Mouse (Mus musculus) Muller cell, postnatal 12 days (primary cell): Measurements from ENCODE around the gene L3mbtl4.
"Not testable (repeated sequence)": the region's sequence is repeated elsewhere in the genome, so short reads cannot be mapped to it uniquely, and the experiment has no call there.

Experiments used
- DNase-seq: peaks from one replicate; pipeline ENCODE4 v3.0.0-alpha.2; 2015; ENCODE audit errors: inconsistent ontology term

L3mbtl4 gene

DNA sequence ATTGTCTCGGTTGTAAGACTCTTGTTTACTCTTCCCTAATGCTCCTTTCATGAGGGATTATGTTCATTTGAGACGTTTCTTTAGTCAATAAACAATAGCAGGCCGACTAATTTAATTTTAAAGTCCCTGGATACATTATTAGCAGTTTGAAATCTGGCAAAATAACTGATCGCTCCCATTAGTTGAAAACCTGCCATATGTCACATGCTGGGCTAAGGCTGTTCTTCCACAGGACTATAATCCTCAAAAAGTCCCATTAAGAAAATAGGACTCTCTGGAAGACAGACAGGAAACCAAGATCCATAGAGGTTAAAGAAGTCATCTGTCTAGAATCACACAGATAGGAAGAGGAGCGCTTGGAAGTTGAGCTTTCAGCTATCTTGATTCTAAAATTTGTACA, 114.9 kb downstream of the L3mbtl4 start:
- DNase-seq, result no peak

DNA sequence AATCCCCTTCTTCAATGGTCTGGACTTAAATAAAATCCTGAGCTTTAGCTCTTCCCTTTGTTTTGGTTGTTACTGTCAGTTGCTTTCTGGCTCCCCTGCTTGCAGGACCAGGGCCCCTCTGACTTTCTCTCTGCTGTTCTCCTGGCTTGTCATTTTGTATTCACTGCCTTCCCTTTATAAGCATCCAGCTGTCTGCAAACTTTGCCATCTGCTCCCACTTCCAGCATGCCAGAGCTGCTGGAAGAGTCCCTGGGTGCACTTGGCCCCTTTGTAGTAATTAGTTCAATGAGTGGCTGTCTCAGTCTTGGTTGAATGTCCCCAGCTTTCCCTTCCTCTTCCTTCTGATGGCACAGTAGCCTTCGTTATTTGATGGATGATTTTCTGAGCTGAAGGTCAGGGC, 132.4 kb downstream of the L3mbtl4 start:
- DNase-seq, result no peak

DNA sequence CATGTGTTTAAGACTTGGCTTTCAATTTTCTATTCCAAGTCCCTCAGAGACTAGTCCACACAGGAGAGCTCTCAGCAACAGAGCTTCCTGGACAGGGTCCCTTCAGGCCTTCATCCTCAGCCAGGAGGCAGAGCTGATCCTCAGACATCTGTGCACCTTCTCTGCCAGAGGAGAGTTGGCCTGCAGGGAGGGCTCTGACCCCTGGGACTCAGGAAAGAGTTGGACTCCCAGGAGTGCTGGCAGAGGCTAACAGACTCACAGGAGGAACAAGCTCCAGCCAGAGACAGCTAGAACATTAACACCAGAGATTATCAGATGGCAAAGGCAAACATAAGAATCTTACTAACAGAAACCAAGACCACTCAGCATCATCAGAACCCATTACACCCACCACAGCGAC, 133.5 kb downstream of the L3mbtl4 start:
- not testable (repeated sequence) for DNase-seq

DNA sequence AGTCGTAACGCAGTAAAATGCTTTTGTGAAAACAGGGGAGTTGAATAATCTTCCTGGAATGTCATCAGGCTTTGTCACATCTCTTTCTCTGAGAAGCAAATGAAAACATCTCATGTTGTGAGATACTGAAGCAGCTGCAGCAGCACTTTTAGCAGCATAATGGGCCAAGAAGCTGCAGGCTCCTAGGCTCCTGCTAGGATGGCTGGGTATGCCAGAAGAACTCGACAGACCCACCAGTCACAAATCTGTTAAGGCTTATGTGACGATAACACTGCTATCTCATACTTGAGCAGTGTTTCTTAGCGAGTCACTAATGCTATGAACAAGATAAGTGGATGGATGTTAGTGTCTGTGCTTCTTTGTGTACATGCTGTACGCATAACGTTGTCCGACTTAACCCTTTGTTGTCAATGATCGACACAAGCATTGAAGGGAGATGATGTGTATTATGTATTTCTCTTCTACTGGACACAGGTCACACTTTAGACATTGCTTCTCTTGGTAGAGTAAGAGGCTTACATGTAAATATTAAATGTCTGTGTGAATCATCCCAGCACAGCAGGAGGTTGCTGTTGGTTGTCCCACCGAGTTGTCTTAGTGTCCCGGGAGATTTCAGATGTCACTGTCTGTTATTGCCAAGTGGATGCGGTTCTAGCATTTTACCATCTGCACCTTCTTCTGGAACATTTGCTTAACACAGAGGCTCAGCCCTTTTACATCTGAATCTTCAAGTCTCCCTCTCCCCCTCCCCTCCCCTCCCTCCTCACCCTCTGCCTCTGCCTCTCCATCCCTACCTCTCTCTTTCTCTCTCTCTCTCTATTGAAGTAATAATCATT, 149.3 kb downstream of the L3mbtl4 start:
- DNase-seq, result no peak

DNA sequence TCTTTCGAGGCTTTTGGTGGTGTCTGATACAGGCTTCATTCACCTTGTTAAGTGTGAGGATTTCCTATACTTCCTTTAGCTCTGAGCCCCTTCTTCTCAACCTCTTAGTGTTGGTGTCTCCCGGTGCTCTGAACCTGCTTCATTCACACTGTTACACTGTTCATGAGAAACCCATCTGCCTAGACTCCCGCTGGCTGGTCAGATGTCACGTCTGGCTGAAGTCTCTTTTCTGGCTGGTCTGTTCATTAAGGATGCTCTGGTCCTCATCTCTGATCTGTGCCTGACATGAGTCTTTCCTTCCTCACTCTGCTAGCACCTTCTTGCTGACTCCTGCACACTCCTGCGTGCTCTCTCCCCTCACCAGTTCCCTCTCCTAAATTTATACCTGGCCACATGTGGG, 160.0 kb downstream of the L3mbtl4 start:
- DNase-seq, result no peak

DNA sequence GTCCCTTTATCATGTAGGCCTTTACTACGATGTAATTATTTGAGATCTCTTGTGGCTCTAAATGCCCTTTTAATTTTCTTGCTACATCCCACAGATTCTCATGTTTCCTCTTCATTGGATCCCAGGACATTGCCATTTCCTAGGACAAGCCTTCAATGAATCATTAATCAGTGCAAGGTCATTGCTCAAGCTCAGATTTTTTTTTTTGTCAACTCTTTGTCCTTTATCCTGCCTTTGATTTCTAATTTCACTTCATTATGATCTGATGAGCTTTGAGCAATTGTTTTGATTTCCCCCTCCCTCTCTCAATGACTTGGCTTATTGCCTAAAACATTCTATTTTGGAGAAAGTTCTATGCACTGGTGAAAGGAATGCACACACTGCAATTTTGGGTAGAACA, 177.3 kb downstream of the L3mbtl4 start:
- peak; percentile 90 for DNase-seq

DNA sequence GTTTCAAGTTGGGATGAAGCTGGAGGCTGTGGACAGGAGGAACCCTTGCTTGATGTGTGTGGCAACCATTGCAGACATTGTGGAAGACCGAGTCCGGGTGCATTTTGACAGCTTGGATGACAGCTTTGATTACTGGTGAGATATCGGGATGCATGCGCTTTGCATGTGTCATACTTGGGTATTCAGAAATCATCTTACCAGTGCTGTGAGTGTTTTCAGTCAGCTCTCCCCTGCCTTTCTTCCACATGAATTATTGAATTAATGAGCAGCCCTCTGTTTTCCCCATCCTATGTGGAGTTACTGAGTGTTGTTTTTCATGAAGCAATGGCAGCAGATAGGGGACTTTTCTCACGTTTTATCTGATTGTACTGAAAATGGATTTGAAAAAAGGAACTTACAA, 187.9 kb downstream of the L3mbtl4 start:
- peak; percentile 71 for DNase-seq

DNA sequence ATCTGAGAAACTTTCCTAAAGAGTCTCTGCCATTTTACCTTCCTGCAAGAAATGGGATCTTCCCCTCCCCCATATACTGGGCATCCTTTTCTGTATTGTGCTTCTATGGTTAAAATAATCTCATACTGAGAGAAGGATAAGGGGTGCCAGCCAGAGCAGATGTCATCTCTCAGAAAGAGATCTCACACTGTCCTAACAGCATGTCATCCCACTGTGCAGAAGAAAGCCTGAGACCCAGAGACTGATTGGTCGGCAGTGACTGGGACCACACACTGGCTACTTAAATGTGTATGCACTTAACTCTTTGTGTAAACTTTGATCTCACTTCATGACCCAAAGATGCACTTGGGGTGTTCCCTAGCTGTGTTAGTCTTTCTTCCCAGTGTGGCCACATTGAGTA, 193.7 kb downstream of the L3mbtl4 start:
- DNase-seq, result no peak

DNA sequence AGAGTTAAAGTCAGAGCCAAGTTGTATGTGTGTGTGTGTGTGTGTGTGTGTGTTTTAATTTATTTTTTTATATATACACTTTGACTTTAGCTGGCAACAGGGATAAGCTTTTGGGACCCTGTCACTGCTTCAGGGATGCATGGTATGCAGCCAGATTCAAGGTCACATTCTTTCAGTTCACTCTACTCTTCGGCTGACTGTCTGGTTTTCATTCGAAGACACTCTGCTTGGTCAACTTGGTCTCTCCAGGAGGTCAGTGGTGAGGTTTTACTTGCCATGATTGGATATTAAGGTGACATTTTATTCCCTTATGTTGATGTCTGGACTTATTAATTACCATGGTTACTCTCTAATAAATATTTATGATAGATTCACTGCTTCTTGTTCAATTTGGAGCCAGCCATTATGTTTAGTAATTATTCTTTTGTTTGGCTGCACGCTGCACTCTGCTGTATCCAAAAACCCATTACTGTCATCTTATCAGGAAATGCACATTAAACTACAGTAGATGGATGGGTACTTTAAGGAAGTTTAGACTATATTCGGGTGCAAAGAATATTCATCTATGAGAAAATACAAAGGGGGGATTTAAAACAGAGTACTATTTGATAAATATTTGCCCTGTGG, 216.6 kb downstream of the L3mbtl4 start:
- peak; percentile 5 for DNase-seq

DNA sequence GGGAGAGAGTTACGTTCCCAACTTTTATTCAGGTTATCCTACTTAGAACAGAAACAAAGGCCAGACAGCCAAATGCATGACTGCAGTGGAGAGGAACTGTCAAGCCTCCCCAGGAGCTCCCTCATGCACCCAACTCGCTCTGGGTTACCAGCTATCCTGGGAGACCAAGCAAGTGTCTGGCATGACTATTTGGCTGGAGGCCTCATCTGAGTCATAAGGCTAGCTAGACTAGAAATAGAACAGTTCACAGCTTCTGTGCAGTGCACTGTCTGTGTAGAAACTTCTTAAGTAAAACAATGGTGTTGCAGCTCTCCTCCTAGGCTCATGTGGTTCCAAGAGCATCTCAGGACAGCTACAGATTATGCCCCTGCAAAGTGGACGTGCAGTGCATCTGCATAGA, 218.6 kb downstream of the L3mbtl4 start:
- peak; percentile 10 for DNase-seq

DNA sequence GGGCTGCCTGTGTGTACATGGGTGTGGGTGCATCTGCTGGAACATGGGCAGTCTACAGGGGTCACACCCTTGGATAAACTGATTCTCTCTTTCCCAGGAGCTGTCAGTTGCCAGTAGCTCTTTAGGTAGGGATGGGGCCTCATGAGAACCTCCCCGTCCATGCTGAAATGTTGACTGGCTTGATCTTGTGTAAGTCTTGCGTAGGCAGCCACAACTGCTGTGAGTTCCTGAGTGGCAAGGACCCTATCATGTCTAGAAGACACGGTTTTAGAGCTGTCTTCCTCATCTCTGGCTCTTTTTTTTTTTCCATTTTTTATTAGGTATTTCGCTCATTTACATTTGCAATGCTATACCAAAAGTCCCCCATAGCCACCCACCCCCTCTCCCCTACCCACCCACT, 229.4 kb downstream of the L3mbtl4 start:
- DNase-seq, result not testable (repeated sequence)

DNA sequence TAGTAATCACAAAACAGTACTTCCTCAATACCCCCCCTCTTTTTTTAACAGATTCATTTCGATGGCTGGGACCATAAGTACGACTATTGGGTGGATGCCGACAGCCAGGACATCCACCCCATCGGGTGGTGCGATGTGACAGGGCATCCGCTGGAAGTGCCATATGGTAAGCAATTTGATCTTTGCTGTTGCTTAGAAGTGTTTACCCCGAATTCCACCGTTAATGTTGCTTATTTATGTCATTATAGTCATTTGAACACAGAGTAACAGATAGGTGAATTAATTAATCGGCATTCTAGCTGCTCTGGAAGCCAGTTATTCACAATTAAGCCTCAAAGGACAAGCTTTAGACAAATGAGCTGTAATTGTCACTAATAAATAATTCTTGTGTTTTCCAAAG, 286.1 kb downstream of the L3mbtl4 start:
- DNase-seq, result peak; percentile 9

DNA sequence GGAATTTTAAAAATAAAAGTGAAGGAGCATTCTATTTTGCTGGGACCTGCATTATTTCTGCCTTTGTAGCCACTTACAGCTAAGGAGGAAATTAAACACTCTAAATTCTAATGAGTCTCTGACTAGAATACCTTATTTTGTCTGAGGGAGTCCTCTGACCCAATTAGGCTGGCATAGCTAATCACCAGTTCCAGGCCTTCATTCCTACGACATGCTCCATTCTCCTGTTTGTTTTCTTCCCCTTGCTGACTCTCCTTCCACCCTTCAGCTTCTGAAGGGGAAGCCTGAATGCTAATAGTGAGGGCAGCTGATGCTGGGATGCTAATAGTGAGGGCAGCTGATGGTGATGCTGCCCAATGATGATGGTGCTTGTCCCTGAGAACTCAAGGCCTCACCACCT, 286.7 kb downstream of the L3mbtl4 start:
- no peak for DNase-seq

DNA sequence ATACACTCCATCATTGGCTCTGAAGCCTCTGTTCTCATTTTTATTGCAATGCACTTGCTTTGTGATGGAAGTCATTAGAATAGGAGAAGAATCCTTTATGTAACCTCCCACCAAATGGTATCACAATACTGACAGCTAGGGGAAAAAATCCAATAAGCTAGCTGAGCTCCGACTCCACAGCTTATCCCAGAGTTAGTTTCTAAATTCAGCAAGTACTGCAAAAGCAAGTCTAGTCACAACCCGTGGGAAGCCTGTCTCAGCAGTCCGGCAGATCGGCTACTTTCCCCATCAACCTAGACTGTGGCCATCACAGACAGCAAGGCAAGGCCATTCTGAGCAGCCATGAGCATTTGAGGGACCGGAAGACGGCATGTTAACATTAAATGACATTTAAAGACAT, 298.2 kb downstream of the L3mbtl4 start:
- DNase-seq, result no peak

DNA sequence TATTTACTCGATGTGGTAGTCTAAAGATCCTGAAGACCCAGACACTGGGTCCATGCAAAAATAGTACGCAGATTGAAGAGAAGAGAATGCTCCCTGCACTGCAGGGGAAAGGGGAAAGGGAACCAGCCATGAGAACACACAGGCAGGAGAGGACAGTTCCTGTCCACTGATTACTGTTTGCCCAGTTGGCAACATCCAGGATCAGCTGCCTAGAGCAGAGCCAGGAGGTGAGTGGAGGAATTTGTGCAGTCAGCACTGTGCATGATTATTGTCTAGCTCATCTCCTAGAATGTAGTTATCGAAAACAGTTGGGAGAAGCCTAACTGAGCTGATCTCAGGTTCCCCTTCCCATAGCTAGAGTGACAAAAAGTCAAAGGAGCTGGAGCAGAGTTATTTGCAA, 311.6 kb downstream of the L3mbtl4 start:
- no peak for DNase-seq

DNA sequence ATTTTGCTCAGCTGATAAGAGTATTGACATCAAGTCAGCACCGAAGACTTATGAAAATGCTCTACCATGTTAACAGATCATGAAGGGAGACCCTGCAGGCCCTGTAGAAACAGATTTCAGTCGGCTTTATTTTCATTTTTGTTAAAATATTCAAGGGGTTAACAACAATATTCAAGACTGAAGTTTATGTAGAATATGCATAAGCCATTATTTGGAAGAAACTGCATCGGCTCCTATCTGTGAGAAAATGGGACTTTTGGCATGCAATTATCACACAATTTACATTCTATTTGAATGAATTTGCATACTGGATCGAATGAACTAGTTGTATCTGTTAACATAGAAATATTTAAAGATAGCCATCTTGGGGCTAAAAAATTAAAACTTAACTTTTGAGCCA, 318.0 kb downstream of the L3mbtl4 start:
- no peak for DNase-seq

DNA sequence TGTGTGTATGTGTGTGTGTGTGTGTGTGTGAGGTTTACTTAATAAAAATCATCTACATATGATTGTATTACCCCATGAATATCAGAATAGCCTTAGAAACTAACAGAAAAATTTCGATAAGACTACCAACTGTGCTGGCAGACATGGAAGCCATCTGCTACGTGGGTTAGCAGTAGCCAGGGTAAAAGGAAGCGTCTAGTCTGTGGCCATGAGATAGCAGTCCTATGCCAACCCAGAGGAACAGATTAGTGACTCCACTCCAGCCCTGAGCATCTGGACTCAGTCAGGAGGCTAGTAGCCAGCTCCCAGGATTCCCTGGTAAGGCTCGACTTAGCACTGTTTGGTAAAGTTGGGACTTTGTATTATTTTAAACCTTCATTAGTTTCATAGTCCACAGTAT, 329.1 kb downstream of the L3mbtl4 start:
- no peak for DNase-seq

DNA sequence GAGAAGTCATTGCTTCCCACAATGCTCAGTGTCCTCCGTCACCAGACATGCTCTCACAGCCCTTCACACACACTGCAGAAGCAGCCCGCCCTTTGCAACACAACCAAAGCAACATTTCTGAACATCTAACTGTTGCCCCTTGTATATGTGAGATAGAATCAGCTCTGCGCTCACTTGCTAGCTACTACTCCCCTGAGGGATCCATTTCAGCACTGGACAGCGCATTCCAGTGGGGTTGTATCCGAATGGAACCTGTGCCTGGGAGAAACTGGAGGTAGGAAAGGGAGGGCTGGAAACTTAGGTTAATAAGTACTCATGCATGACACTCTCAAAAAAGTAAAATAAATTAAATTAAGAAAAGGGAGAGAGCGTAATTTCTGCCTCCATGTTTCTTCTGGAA, 334.1 kb downstream of the L3mbtl4 start:
- DNase-seq, result peak; percentile 27

DNA sequence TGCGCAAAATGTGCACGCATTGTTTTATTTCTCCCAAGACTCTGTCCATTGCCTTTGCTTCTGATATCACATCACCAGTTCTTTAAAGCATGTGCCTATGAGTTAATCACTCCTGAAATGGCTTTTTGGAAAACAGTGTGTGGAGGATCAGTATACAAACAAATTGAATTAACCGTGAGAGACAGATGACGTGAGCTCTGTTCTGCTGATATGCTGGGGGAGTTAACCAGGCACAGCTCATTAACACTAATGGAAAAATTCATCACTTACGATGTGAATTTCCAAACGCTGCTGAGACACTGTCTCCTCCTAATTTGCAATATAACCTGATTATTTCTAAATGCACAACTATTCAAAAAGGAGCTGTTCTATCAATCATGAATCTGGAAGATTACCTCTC, 337.6 kb downstream of the L3mbtl4 start:
- DNase-seq, result no peak

DNA sequence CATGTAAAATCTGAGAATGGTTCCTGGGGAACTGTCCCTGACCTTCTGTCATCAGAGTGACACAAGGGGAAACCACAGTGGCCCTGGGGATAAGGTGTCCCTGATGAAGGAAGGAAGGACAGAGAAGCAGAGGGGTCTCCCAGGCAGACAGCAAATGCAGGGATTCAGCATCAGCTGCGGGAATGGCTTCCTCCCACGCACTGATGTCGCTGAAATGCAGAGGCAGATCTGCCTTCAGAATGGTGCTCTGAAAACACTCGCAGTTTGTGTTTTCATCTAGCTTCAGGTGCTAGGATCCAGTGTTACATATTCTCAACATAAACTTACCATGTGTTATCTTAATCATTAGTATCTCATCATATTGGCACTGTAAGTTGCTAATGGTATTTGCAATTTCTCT, 351.7 kb downstream of the L3mbtl4 start:
- DNase-seq, result no peak

DNA sequence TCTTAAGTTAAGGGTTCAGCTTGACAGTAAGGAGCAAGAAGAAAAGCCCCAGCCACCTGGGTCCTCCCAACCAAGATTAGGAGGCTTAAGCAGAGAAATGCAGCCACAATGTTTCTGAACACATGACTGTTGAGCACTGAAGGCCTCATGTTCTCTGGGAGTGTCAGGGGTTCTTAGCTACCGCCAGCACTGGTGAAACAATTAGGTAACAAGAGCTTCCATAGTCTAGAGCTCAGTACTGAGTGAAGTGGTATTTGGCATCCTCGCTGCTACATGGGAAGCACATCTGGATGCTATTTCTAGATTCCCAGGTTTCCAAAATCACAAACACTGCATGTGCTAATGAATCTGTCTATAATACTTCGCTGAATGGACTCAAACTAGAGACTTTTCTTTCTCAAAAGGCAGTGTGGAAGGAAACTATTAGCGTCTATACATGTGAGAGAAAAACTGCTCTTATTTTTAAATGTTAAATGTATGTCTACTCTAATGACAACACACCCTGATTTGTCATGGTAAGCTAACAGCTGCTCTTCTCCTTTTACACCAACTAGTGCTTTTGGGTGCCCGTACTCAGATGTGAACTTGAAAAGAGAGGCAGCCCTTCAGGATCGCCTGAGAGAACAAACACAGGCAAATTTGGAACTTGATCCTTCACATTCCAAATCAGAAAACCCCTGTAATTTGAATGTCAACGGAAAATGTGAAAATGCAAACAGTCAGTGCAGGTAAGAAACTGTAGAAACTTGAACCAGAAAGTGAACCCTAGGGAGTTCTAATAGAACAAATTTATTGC, 356.2 kb downstream of the L3mbtl4 start:
- DNase-seq, result no peak

DNA sequence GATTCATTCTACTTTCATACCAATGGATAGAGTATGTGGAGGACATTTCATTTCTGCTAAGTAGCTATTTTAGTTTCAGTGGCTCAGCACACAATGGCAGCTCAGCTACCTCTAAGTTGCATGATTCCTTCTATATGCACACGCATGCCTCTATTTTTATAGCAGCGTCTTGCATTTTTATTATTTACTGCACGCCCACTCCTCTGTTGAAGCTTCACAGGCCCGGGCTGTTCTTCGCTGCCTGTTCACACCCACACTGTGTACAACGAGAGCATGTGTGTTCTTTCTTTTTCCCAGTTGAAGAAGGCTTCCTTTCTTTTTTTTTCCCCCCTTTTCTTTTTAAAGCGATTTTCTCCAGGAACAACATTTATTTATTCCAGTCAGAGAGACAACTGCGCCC, 357.8 kb downstream of the L3mbtl4 start:
- no peak for DNase-seq

DNA sequence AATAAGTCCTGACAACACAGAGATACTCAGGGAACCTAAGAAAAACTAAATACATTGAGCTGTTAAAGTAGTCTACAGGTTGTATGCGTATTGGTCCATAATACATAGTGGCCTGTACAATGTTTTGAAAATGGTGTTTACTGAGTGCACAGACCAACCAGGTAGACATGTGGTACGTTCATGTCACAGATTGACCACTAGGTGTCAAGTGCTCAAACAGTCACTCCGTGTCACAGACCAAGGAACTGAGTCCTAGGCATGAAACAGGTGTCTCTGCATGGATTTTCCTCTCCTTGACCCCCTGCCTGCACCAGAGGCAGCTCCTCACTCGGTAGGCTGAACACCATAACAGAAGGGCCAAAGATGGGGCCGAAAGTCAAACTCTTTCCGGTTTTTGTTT, 366.6 kb downstream of the L3mbtl4 start:
- no peak for DNase-seq
